Mouse (Mus musculus) telencephalon, adult 2 months (tissue): Measurements from ENCODE around the gene Gper1.
"Not testable (repeated sequence)": the region's sequence is repeated elsewhere in the genome, so short reads cannot be mapped to it uniquely, and the experiment has no call there.

Experiments
- DNase-seq: peaks from one replicate; pipeline ENCODE4 v3.0.0-alpha.2; 2011; ENCODE audit warnings: low read depth, low spot score

Gper1 gene

GRCm38 (mm10) chr5:139390324-139391119, 32.4 kb upstream of the Gper1 start:
- DNase-seq: not testable (repeated sequence)

GRCm38 (mm10) chr5:139391309-139391990, 31.5 kb upstream of the Gper1 start:
- no peak for DNase-seq

- DNase-seq: no peak
These were observed 30.4 kb upstream of the Gper1 start for GRCm38 (mm10) chr5:139392219-139393196.

GRCm38 (mm10) chr5:139393197-139393588, 29.8 kb upstream of the Gper1 start:
- DNase-seq: no peak

DNA sequence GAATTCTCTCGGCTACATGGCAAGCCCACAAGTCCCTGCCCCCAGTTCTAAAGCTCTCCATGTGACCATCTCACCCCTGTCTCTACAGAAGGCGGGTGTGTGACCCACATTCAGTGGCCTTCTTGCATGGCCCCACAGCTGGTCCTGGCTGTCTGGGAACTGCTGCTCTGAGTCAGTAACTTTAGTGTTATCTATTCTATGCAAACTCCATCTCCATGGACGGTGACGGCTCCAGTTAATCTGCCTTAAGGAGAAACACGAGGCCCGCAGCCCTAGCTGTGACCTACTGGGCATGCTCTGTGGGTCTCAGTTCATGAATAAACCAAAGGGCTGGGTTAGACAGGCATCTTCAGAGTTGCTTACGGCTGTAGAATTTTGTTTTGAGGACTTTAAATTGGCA, 28.6 kb upstream of the Gper1 start:
- DNase-seq: no peak

DNA sequence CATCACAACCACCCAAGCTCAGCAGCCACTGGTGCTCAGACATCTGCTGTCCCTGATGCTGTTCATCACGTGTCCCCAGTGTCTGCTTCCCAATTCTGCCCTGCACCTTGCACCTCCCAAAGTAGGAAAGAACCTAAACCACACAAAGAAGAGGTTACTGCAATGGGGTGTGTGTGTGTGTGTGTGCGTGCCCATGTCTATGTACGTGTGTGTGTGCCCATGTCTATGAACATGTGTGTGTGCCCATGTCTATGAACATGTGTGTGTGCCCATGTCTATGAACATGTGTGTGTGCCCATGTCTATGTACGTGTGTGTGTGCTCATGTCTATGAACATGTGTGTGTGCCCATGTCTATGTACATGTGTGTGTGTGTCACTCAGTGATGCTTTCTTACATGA, 27.4 kb upstream of the Gper1 start:
- DNase-seq: no peak

GRCm38 (mm10) chr5:139397359-139397916, 25.5 kb upstream of the Gper1 start:
- DNase-seq: no peak

DNA sequence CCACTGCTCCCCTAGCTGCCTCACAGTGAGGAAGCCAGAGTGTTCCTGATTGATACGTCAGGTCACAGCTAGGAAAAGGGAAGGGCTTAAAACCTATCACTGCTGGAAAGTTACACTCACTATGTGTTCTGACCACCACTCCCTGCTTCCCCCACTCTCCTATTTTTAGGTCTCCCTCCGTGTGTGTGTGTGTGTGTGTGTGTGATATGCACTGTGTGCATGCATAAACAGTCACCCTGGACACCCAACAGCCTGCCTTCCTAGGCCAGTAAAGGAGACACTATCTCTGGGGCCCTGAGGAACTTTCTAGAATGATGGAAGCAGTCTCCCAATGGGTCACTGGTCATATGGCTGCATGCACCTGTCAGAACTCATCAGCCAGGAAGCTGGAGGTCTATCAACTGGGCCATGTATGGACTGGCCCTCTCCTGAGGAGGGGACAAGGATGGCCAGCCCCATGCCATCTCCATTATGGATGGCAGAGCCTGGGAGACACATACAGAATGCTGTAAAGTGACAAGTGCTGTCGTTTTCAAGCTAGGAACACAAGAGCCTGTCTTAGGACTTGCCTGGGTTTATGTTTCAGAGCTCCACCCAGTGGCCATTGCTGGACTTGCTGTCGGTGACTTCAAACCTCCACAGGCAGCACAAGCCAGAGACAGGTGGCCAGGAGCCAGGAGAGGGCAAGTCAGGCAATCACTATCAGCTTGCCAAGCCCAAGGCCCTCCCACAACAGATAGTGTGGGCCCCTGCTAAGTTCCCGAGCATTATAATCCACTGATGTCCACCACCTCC, 24.8 kb upstream of the Gper1 start:
- DNase-seq: peak; percentile 92

GRCm38 (mm10) chr5:139398786-139399185, 24.2 kb upstream of the Gper1 start:
- no peak for DNase-seq

GRCm38 (mm10) chr5:139399991-139400390, 23.0 kb upstream of the Gper1 start:
- no peak for DNase-seq

- DNase-seq: peak; percentile 55
These were observed 20.8 kb upstream of the Gper1 start for GRCm38 (mm10) chr5:139402106-139402505.

- DNase-seq: no peak
These were observed 19.2 kb upstream of the Gper1 start for GRCm38 (mm10) chr5:139403692-139404260.

- no peak for DNase-seq
These were observed 18.1 kb upstream of the Gper1 start, which contains the start of gene C130050O18Rik for GRCm38 (mm10) chr5:139404801-139405401. C130050O18Rik (plus strand) TSS chr5:139405280.

DNA sequence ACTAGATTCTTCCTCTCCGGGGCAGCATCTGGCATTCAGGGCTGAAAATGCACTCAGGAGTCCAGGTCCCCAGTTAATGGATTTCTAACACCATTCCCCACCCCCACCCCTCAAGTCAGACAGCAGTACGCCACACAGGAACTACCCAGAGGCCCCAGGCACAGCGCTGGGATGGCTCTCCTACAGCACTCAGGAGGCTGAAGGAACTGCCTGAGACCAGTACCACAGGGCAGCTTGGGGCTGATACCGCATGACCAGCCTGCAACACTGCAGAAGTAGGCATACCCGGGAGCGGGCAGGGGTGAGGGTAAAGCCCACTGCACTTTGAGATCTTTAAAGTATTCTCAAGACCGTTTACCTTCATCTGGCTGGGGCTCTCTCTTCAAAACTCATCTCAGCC, 17.5 kb upstream of the Gper1 start:
- DNase-seq: no peak

GRCm38 (mm10) chr5:139405953-139406352, 17.0 kb upstream of the Gper1 start:
- no peak for DNase-seq

GRCm38 (mm10) chr5:139407121-139407885, 15.6 kb upstream of the Gper1 start:
- no peak for DNase-seq

DNA sequence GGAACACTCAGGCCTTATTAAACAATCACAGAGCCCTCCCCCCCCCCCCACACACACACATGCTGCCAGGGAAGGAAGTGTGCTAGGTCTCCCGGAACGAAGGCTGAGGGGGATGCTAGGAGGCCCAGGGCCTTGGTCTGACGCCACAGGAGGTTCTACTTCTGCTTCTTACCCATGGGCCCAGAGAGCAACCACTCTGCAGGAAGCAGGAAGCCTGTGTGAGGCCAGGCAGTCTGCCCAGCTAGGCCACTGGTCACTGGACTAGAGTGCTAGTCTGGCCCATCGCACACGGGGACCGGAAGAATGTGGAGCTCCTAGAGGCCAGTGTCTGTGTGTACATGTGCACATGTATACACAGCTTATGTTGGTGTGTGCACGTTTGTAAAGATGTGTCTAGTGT, 14.4 kb upstream of the Gper1 start:
- DNase-seq: no peak

GRCm38 (mm10) chr5:139409412-139409811, 13.5 kb upstream of the Gper1 start:
- DNase-seq: no peak

- no peak for DNase-seq
These were observed 12.9 kb upstream of the Gper1 start for GRCm38 (mm10) chr5:139410056-139410455.
